12 mouse cellular contexts compared by ENCODE assay signal in genomic region chr12:80270924-80271323, GRCm38 (mm10). TPM values are rescaled to one million over a fixed set of nuclear protein-coding genes. Genes with fewer than 3 reads are reported as not detected.
DNase-seq lines count a peak whose midpoint lies in the region; ATAC-seq and TF ChIP-seq lines count a peak whose summit lies in the region.
"Had no signal": no experiment of that assay in that cellular context is flagged by ENCODE, and none has a peak within 500 bp of the region (broad histone marks: within the 10 kb centered on the region; RNA-seq: fewer than 3 reads in every experiment).

No protein-coding gene starts in this region.

- TF ChIP-seq POLR2A in ES-Bruce4 (IDR thresholded peaks at IDR 0.05; ENCODE audit: insufficient read depth, low read length), result no peak

- peak overlapping the region; percentile 82 for H3K27ac ChIP-seq in heart, embryonic 11.5 days (ENCODE audit: low read depth, low read length)
- no peak overlapping the region for H3K27ac ChIP-seq in liver, embryonic 11.5 days (ENCODE audit: low read depth, low read length)
- no peak overlapping the region for H3K27ac ChIP-seq in liver, postnatal 0 days (ENCODE audit: low read depth)
- H3K27ac ChIP-seq in ES-Bruce4 (ENCODE audit: insufficient read depth, low read length), result peak overlapping the region; percentile 81
- H3K27ac ChIP-seq: embryonic facial prominence, embryonic 13.5 days had no signal

- no peak overlapping the region for H3K9ac ChIP-seq in heart, embryonic 11.5 days (ENCODE audit: low read depth, low read length)
- no peak overlapping the region for H3K9ac ChIP-seq in liver, embryonic 11.5 days (ENCODE audit: low read depth, low read length)
- H3K9ac ChIP-seq in liver, postnatal 0 days (replicated peaks), result no peak overlapping the region
- H3K9ac ChIP-seq in ES-Bruce4 (ENCODE audit: low read depth, poor library complexity, severe bottlenecking), result peak overlapping the region; percentile 28; the same call in 1 of the 2 replicates
- H3K9ac ChIP-seq: embryonic facial prominence, embryonic 13.5 days had no signal

- peaks cover 22% of the 10 kb centered on the region for H3K4me1 ChIP-seq in heart, embryonic 11.5 days (ENCODE audit: control insufficient read depth, insufficient read depth, low read length)
- peaks cover 17% of the 10 kb centered on the region for H3K4me1 ChIP-seq in liver, embryonic 11.5 days (replicated peaks; ENCODE audit: control insufficient read depth, insufficient read depth, low read length)
- H3K4me1 ChIP-seq in liver, postnatal 0 days (ENCODE audit: insufficient read depth), result no peaks in the 10 kb centered on the region
- H3K4me1 ChIP-seq in ES-Bruce4 (ENCODE audit: control insufficient read depth, insufficient read depth, low read length), result peaks cover 3% of the 10 kb centered on the region

- no peak for TF ChIP-seq CTCF in liver, postnatal 0 days (IDR thresholded peaks at IDR 0.05; ENCODE audit: low read depth)
- no peak for TF ChIP-seq CTCF in ES-Bruce4 (IDR thresholded peaks at IDR 0.05; ENCODE audit: low read depth, low read length)

- no peaks in the 10 kb centered on the region for H3K36me3 ChIP-seq in heart, embryonic 11.5 days (ENCODE audit: control insufficient read depth, insufficient read depth, low read length)
- no peaks in the 10 kb centered on the region for H3K36me3 ChIP-seq in liver, embryonic 11.5 days (ENCODE audit: control insufficient read depth, insufficient read depth, low read length)
- H3K36me3 ChIP-seq in liver, postnatal 0 days (replicated peaks; ENCODE audit: insufficient read depth, low read length), result no peaks in the 10 kb centered on the region
- no peaks in the 10 kb centered on the region for H3K36me3 ChIP-seq in ES-Bruce4 (ENCODE audit: control insufficient read depth, insufficient read depth, low read length, poor library complexity, severe bottlenecking)
- H3K36me3 ChIP-seq: embryonic facial prominence, embryonic 13.5 days had no signal

- WGBS in heart, embryonic 11.5 days (ENCODE audit: insufficient replicate concordance), result 3% methylated on average over 3 of the region's 3 CpGs
- 9% methylated on average over 3 of the region's 3 CpGs for WGBS in liver, embryonic 11.5 days
- WGBS in liver, postnatal 0 days (ENCODE audit: insufficient replicate concordance), result 42% methylated on average over 3 of the region's 3 CpGs

- peak; percentile 61; the same call in 1 of the 2 replicates for ATAC-seq in heart, embryonic 11.5 days (replicated peaks; ENCODE audit: insufficient number of reproducible peaks, low FRiP score, low TSS enrichment)
- peak; percentile 49; the same call in 1 of the 2 replicates for ATAC-seq in liver, embryonic 11.5 days (replicated peaks; ENCODE audit: low FRiP score)
- no peak for ATAC-seq in liver, postnatal 0 days
- ATAC-seq: activated CD4-positive, CD25-positive, alpha-beta regulatory T cell, adult 4 months; inflammation-experienced regulatory T-cells, adult 6 months had no signal

- no peaks in the 10 kb centered on the region for H3K27me3 ChIP-seq in heart, embryonic 11.5 days (ENCODE audit: control insufficient read depth, insufficient read depth, low read length)
- H3K27me3 ChIP-seq in liver, embryonic 11.5 days (replicated peaks; ENCODE audit: control insufficient read depth, insufficient read depth, low read length), result no peaks in the 10 kb centered on the region
- H3K27me3 ChIP-seq in liver, postnatal 0 days (ENCODE audit: insufficient read depth, low read length), result no peaks in the 10 kb centered on the region
- no peaks in the 10 kb centered on the region for H3K27me3 ChIP-seq in ES-Bruce4 (ENCODE audit: control insufficient read depth, insufficient read depth, low read length, poor library complexity, severe bottlenecking)
- H3K27me3 ChIP-seq: embryonic facial prominence, embryonic 13.5 days had no signal

- H3K4me2 ChIP-seq in heart, embryonic 11.5 days, result peak overlapping the region; percentile 37
- H3K4me2 ChIP-seq in liver, embryonic 11.5 days, result peak overlapping the region; percentile 1; the same call in 1 of the 2 replicates
- no peak overlapping the region for H3K4me2 ChIP-seq in liver, postnatal 0 days (ENCODE audit: low read depth, low read length)
- H3K4me2 ChIP-seq: embryonic facial prominence, embryonic 13.5 days had no signal

- no peak overlapping the region; the same call in 1 of the 2 replicates for H3K4me3 ChIP-seq in heart, embryonic 11.5 days (ENCODE audit: low read depth, low read length)
- no peak overlapping the region for H3K4me3 ChIP-seq in liver, embryonic 11.5 days (ENCODE audit: low read depth, low read length)
- no peak overlapping the region for H3K4me3 ChIP-seq in liver, postnatal 0 days (ENCODE audit: low read depth, low read length)
- no peak overlapping the region for H3K4me3 ChIP-seq in ES-Bruce4 (ENCODE audit: low read depth, low read length)
- H3K4me3 ChIP-seq: embryonic facial prominence, embryonic 13.5 days had no signal

- no peaks in the 10 kb centered on the region for H3K9me3 ChIP-seq in heart, embryonic 11.5 days (replicated peaks; ENCODE audit: control insufficient read depth, low read length)
- no peaks in the 10 kb centered on the region for H3K9me3 ChIP-seq in liver, embryonic 11.5 days (ENCODE audit: control insufficient read depth, low read length)
- no peaks in the 10 kb centered on the region for H3K9me3 ChIP-seq in liver, postnatal 0 days (ENCODE audit: low read length)
- H3K9me3 ChIP-seq in ES-Bruce4 (replicated peaks; ENCODE audit: control insufficient read depth, insufficient read depth, low read length, poor library complexity, severe bottlenecking), result no peaks in the 10 kb centered on the region
- H3K9me3 ChIP-seq: embryonic facial prominence, embryonic 13.5 days had no signal

- no peak for DNase-seq in heart, postnatal 36 days
- DNase-seq in liver, embryonic 11.5 days (ENCODE audit: low spot score), result no peak
- DNase-seq in liver, postnatal 0 days, result no peak
- DNase-seq in heart, postnatal 4 days, result peak; percentile 39
- no peak for DNase-seq in gastrocnemius, postnatal 14 days
- no peak for DNase-seq in natural killer cell, adult 2 months (ENCODE audit: low spot score in 2 of 2)
- DNase-seq: left cerebral cortex, postnatal 4 days had no signal

- TF ChIP-seq EP300 in liver, postnatal 0 days (IDR thresholded peaks at IDR 0.05; ENCODE audit: low read depth), result no peak
- TF ChIP-seq EP300 in ES-Bruce4 (IDR thresholded peaks at IDR 0.05; ENCODE audit: insufficient read depth, low read depth, low read length), result peak; percentile 91

- intact Hi-C loops in heart, postnatal 36 days (cut with DNase I), result loop anchor here (5.0 kb wide), 1 partner anchor 101 kb away; no protein-coding TSS in a partner anchor
- intact Hi-C loops in gastrocnemius, postnatal 14 days (cut with DNase I; ENCODE audit: low total_unique reads), result no loop called here

RNA-seq across cellular contexts. Expression of gene Actn1, which starts 10.8 kb away (rescaled TPM):
- 53.2 and 54.1 TPM in 2 replicates for polyA plus RNA-seq in heart, embryonic 11.5 days (2014; fragmentation: Nextera tagmentation; extraction: Ambion mirVana)
- total RNA-seq in heart, postnatal 36 days (2021), result 10 to 100 TPM; 33.4 to 38.9 TPM
- 27.9 and 28.3 TPM in 2 replicates for polyA plus RNA-seq in liver, embryonic 11.5 days (2014; fragmentation: Nextera tagmentation; extraction: Ambion mirVana)
- 7.7 and 8.4 TPM in 2 replicates for polyA plus RNA-seq in liver, postnatal 0 days (2015; fragmentation: Nextera tagmentation; extraction: Ambion mirVana)
- 193 and 203 TPM in 2 replicates for polyA plus RNA-seq in ES-Bruce4 (2011; ENCODE audit: insufficient read depth, insufficient read length, low read depth, missing spikeins)
- 100 to 1,000 TPM; 114 to 116 TPM for total RNA-seq in heart, postnatal 4 days (2021)
- 10 to 100 TPM; 18.3 to 22.5 TPM for total RNA-seq in gastrocnemius, postnatal 14 days (2021)

Comparison
In these comparisons a context has a peak if more than half of its experiments do, and no peak if none do; other contexts are left out.
1. H3K27ac ChIP-seq: peak in heart, embryonic 11.5 days (single experiment) and ES-Bruce4 (single experiment); none in liver, embryonic 11.5 days (single experiment) and liver, postnatal 0 days (single experiment).